Mouse (Mus musculus) heart, embryonic 11.5 days (tissue): ENCODE data around the gene Gtf2ird1. TPM values are rescaled to one million over a fixed set of nuclear protein-coding genes. Genes with fewer than 3 reads are reported as not detected.

Experiments
- ATAC-seq: fragments of 200-750 bp; cut with Nextera tagmentation; replicated peaks from 2 replicates; pipeline ENCODE4 v1.8.0; 2017; ENCODE audit warnings: moderate library complexity; ENCODE audit not compliant: insufficient number of reproducible peaks, low FRiP score, low TSS enrichment
- H3K27ac ChIP-seq: fragments of 300-500 bp; sonication (generic); 2 replicates; pipeline ENCODE4 v1.5.1; 2014; ENCODE audit warnings: mild to moderate bottlenecking, low read depth, low read length
- H3K27me3 ChIP-seq: fragments of 300-500 bp; sonication (generic); 2 replicates; pipeline ENCODE4 v1.6.1; 2014; ENCODE audit warnings: mild to moderate bottlenecking, low read length, mixed read lengths; ENCODE audit not compliant: control insufficient read depth, insufficient read depth
- H3K36me3 ChIP-seq: fragments of 300-500 bp; sonication (generic); 2 replicates; pipeline ENCODE4 v1.6.1; 2014; ENCODE audit warnings: mild to moderate bottlenecking, low read length, moderate library complexity, mixed read lengths; ENCODE audit not compliant: control insufficient read depth, insufficient read depth
- H3K4me1 ChIP-seq: fragments of 300-500 bp; sonication (generic); 2 replicates; pipeline ENCODE4 v1.6.1; 2014; ENCODE audit warnings: low read length; ENCODE audit not compliant: control insufficient read depth, insufficient read depth
- H3K4me2 ChIP-seq: fragments of 300-500 bp; sonication (generic); 2 replicates; pipeline ENCODE4 v1.6.1; 2014; ENCODE audit warnings: mild to moderate bottlenecking, moderate library complexity
- H3K4me3 ChIP-seq: fragments of 300-500 bp; sonication (generic); 2 replicates; pipeline ENCODE4 v1.5.1; 2014; ENCODE audit warnings: low read depth, low read length
- H3K9ac ChIP-seq: fragments of 300-500 bp; sonication (generic); 2 replicates; pipeline ENCODE4 v1.6.1; 2014; ENCODE audit warnings: mild to moderate bottlenecking, low read depth, low read length, moderate library complexity
- H3K9me3 ChIP-seq: fragments of 300-500 bp; sonication (generic); replicated peaks from 2 replicates; pipeline ENCODE4 v1.6.1; 2016; ENCODE audit warnings: low read length; ENCODE audit not compliant: control insufficient read depth
- WGBS: fragments of 180-500 bp; shearing (Covaris S2); extraction: QIAGEN DNeasy Blood & Tissue Kit; methylation state at CpG from one replicate; pipeline ENCODE4 v1.1.7; 2014; ENCODE audit not compliant: insufficient replicate concordance; 5-methylcytosine and 5-hydroxymethylcytosine counted together
- polyA plus RNA-seq: library from polyadenylated mRNA; unstranded; fragments of >200 nt; fragmentation: Nextera tagmentation; extraction: Ambion mirVana; gene quantifications from 2 replicates; pipeline ENCODE4 v1.2.1, GENCODE M21; 2014

Gtf2ird1 gene
- polyA plus RNA-seq, 1 experiment from 2014 or later = 49.0 TPM

- H3K27ac ChIP-seq = no peak overlapping the region
- H3K27me3 ChIP-seq = no peaks in the 10 kb centered on the region
- H3K4me1 ChIP-seq = peaks cover 5% of the 10 kb centered on the region
- peak; percentile 63 for ATAC-seq
- no peak overlapping the region for H3K9ac ChIP-seq
- H3K36me3 ChIP-seq = peaks cover 71% of the 10 kb centered on the region
- H3K4me2 ChIP-seq = no peak overlapping the region
- H3K9me3 ChIP-seq = no peaks in the 10 kb centered on the region
- H3K4me3 ChIP-seq = no peak overlapping the region
- 91% methylated on average over 6 of the region's 6 CpGs for WGBS
Measured at GRCm38 (mm10) chr5:134409606-134410306, 46.8 kb downstream of the Gtf2ird1 start.

GRCm38 (mm10) chr5:134408119-134408518, 48.4 kb downstream of the Gtf2ird1 start:
- Histone ChIP-seq H3K4me2 (no peak overlapping the region), H3K4me1 (peaks cover 5% of the 10 kb centered on the region), H3K27me3 (no peaks in the 10 kb centered on the region), H3K36me3 (peaks cover 74% of the 10 kb centered on the region), H3K9me3 (no peaks in the 10 kb centered on the region), H3K27ac (no peak overlapping the region), H3K4me3 (no peak overlapping the region), H3K9ac (no peak overlapping the region)
- no peak for ATAC-seq
- WGBS = 86% methylated on average over 5 of the region's 5 CpGs

GRCm38 (mm10) chr5:134401841-134402240, 54.7 kb downstream of the Gtf2ird1 start:
- H3K27me3 ChIP-seq = no peaks in the 10 kb centered on the region
- no peak overlapping the region for H3K27ac ChIP-seq
- H3K4me2 ChIP-seq = no peak overlapping the region
- no peaks in the 10 kb centered on the region for H3K9me3 ChIP-seq
- H3K36me3 ChIP-seq = peaks cover 59% of the 10 kb centered on the region
- peaks cover 9% of the 10 kb centered on the region for H3K4me1 ChIP-seq
- ATAC-seq = no peak
- no peak overlapping the region for H3K9ac ChIP-seq
- WGBS = 97% methylated on average over 18 of the region's 18 CpGs
- no peak overlapping the region for H3K4me3 ChIP-seq

GRCm38 (mm10) chr5:134397434-134398163, 58.9 kb downstream of the Gtf2ird1 start:
- Histone ChIP-seq H3K4me1 (peaks cover 23% of the 10 kb centered on the region), H3K4me2 (no peak overlapping the region), H3K36me3 (peaks cover 31% of the 10 kb centered on the region), H3K27ac (peak overlapping the region; percentile 76), H3K27me3 (no peaks in the 10 kb centered on the region), H3K4me3 (no peak overlapping the region), H3K9ac (no peak overlapping the region), H3K9me3 (no peaks in the 10 kb centered on the region)
- 87% methylated on average over 15 of the region's 15 CpGs for WGBS
- no peak for ATAC-seq

- no peaks in the 10 kb centered on the region for H3K9me3 ChIP-seq
- peak overlapping the region; percentile 76 for H3K27ac ChIP-seq
- no peak overlapping the region for H3K4me3 ChIP-seq
- H3K9ac ChIP-seq = no peak overlapping the region
- ATAC-seq = 0 out of 2 replicates have a peak, but pooled peaks have one; percentile 28
- WGBS = 42% methylated on average over 9 of the region's 9 CpGs
- H3K36me3 ChIP-seq = peaks cover 31% of the 10 kb centered on the region
- no peaks in the 10 kb centered on the region for H3K27me3 ChIP-seq
- H3K4me2 ChIP-seq = no peak overlapping the region
- H3K4me1 ChIP-seq = peaks cover 23% of the 10 kb centered on the region
Measured at GRCm38 (mm10) chr5:134396519-134396918, 60.0 kb downstream of the Gtf2ird1 start.

GRCm38 (mm10) chr5:134394624-134395023, 61.9 kb downstream of the Gtf2ird1 start:
- 29% methylated on average over 10 of the region's 10 CpGs for WGBS
- Histone ChIP-seq H3K36me3 (peaks cover 37% of the 10 kb centered on the region), H3K4me3 (no peak overlapping the region), H3K9me3 (no peaks in the 10 kb centered on the region), H3K27me3 (no peaks in the 10 kb centered on the region), H3K4me2 (peak overlapping the region; percentile 42), H3K4me1 (peaks cover 23% of the 10 kb centered on the region), H3K27ac (peak overlapping the region; percentile 84), H3K9ac (peak overlapping the region; percentile 49; the same call in 1 of the 2 replicates)
- ATAC-seq = peak; percentile 55

- H3K27ac ChIP-seq = peak overlapping the region; percentile 84
- H3K4me3 ChIP-seq = no peak overlapping the region
- peaks cover 47% of the 10 kb centered on the region for H3K36me3 ChIP-seq
- peaks cover 23% of the 10 kb centered on the region for H3K4me1 ChIP-seq
- H3K9ac ChIP-seq = no peak overlapping the region
- peak; percentile 65 for ATAC-seq
- no peaks in the 10 kb centered on the region for H3K9me3 ChIP-seq
- H3K4me2 ChIP-seq = no peak overlapping the region
- WGBS = 63% methylated on average over 6 of the region's 6 CpGs
- no peaks in the 10 kb centered on the region for H3K27me3 ChIP-seq
Measured at GRCm38 (mm10) chr5:134393624-134394023, 62.9 kb downstream of the Gtf2ird1 start.

- WGBS = 58% methylated on average over 2 of the region's 2 CpGs
- Histone ChIP-seq H3K9me3 (no peaks in the 10 kb centered on the region), H3K4me2 (no peak overlapping the region), H3K4me1 (no peaks in the 10 kb centered on the region), H3K4me3 (no peak overlapping the region), H3K36me3 (peaks cover 65% of the 10 kb centered on the region), H3K27ac (no peak overlapping the region), H3K27me3 (no peaks in the 10 kb centered on the region), H3K9ac (no peak overlapping the region)
- ATAC-seq = no peak
Measured at GRCm38 (mm10) chr5:134385106-134385505, 71.4 kb downstream of the Gtf2ird1 start.
